Mouse (Mus musculus) layer of hippocampus, postnatal 10 days (tissue): ENCODE measurements at regions not wholly inside any gene's neighbourhood (a gene's known extent, or its start where the extent isn't known, plus 50 kb on each side); places are given as distances from the start of the nearest gene placed in this dataset.

ENCODE experiments used
- DNase-seq, 2 experiments: peaks; one replicate each; pipeline ENCODE4 v3.0.0; 2021; ENCODE audit warnings: low spot score in 2 of 2

- no peak for DNase-seq
Observed at GRCm38 (mm10) chr13:53996867-53997266, 58.6 kb downstream of the Drd1 start.

GRCm38 (mm10) chr13:53992863-53993451 lies 62.5 kb downstream of the Drd1 start:
- DNase-seq, result no peak

- DNase-seq, result peak in 1 of 2 experiments; percentile 1
Observed at GRCm38 (mm10) chr13:53979226-53979625, 76.3 kb downstream of the Drd1 start.

- no peak for DNase-seq
Observed at GRCm38 (mm10) chr13:53969421-53969820, 86.1 kb downstream of the Drd1 start.

- DNase-seq, result peak; percentile 52 to 68
Observed at GRCm38 (mm10) chr13:53956167-53956566, 99.3 kb downstream of the Drd1 start.

GRCm38 (mm10) chr13:53948056-53948455 lies 107.4 kb downstream of the Drd1 start:
- no peak for DNase-seq

GRCm38 (mm10) chr13:53945681-53946080 lies 109.8 kb downstream of the Drd1 start:
- no peak for DNase-seq

GRCm38 (mm10) chr13:53941005-53941747 lies 114.3 kb downstream of the Drd1 start:
- DNase-seq, result no peak

- no peak for DNase-seq
Observed at GRCm38 (mm10) chr13:53935174-53935699, 120.3 kb downstream of the Drd1 start.

- DNase-seq, result no peak
Observed at GRCm38 (mm10) chr13:53934457-53934856, 121.0 kb downstream of the Drd1 start.

GRCm38 (mm10) chr13:53926128-53926527 lies 129.4 kb downstream of the Drd1 start:
- DNase-seq, result no peak

- DNase-seq, result no peak
Observed at GRCm38 (mm10) chr13:53924433-53924832, 131.1 kb downstream of the Drd1 start.

GRCm38 (mm10) chr13:53923721-53924374 lies 131.7 kb downstream of the Drd1 start:
- DNase-seq, result no peak

- no peak for DNase-seq
Observed at GRCm38 (mm10) chr13:53921796-53922195, 133.7 kb downstream of the Drd1 start.

GRCm38 (mm10) chr13:53919851-53920381 lies 135.6 kb downstream of the Drd1 start:
- no peak for DNase-seq

GRCm38 (mm10) chr13:53915456-53915855 lies 140.0 kb downstream of the Drd1 start:
- DNase-seq, result no peak

- DNase-seq, result no peak
Observed at GRCm38 (mm10) chr13:53914434-53914833, 141.1 kb downstream of the Drd1 start.

GRCm38 (mm10) chr13:53913501-53913900 lies 142.0 kb downstream of the Drd1 start:
- no peak for DNase-seq

GRCm38 (mm10) chr13:53911846-53912245 lies 143.7 kb downstream of the Drd1 start:
- DNase-seq, result no peak

GRCm38 (mm10) chr13:53911261-53911660 lies 144.2 kb downstream of the Drd1 start:
- DNase-seq, result no peak

- DNase-seq, result no peak
Observed at GRCm38 (mm10) chr13:53910251-53910650, 145.3 kb downstream of the Drd1 start.

- DNase-seq, result no peak
Observed at GRCm38 (mm10) chr13:53904471-53904870, 151.0 kb downstream of the Drd1 start.
